Mouse (Mus musculus): Measurements from ENCODE around the gene Rpl36a. TPM values are rescaled to one million over a fixed set of nuclear protein-coding genes. Genes with fewer than 3 reads are reported as not detected.

Gene Rpl36a
- polyA plus RNA-seq, 1 experiment from 2014 or later: 279 TPM

DNA sequence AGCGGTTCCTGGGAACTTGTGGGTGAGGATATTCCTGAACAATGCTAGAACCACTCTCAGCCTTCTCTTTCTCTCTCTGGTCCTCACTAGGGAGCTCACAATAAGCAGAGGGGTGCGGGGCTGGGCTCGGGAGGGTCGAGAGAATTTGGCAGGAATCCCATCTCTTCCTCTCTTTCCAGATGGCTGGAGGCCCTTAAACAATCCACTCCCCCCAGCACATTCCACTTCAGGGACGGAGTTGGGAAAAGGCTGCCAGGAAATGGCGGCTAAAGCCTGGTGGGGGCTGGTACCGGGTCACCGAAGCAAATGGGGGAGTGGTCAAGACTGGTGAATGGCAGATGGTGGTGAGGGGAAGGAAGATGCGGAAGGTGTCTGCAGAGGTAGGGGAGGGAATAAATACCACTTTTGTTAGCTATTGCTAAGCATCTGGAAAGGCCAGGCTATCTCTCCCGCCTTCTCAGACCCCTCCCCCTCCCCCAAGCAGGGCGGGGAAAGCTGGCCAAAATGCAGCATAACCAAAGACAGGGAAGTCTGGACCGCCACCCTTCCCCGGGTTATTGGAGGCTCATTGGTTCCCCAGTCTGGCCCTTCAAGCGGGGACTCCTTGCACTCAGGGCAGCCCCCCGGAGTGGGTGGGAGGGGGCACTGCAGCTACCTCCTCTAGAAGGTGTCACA, 27.0 kb downstream of the Rpl36a start:
- H3K4me3 ChIP-seq (ENCODE audit: low read depth, low read length): 0 out of 2 replicates have a peak overlapping the region, but pooled peaks have one; percentile 13
- no peaks in the 10 kb centered on the region for H3K9me3 ChIP-seq (ENCODE audit: control insufficient read depth, low read length)
- DNase-seq (ENCODE audit: low spot score): peak; percentile 68
- peak; percentile 90 for ATAC-seq (ENCODE audit: low FRiP score)
- 17% methylated on average over 14 of the region's 15 CpGs for WGBS
- H3K4me1 ChIP-seq (replicated peaks; ENCODE audit: control insufficient read depth, insufficient read depth, low read length): no peaks in the 10 kb centered on the region
- peak overlapping the region; percentile 19; the same call in 1 of the 2 replicates for H3K9ac ChIP-seq (ENCODE audit: low read depth, low read length)
- peak overlapping the region; percentile 72 for H3K27ac ChIP-seq (ENCODE audit: low read depth, low read length)
- no peaks in the 10 kb centered on the region for H3K27me3 ChIP-seq (ENCODE audit: control insufficient read depth, insufficient read depth, low read length)
- H3K36me3 ChIP-seq (ENCODE audit: control insufficient read depth, insufficient read depth, low read length): no peaks in the 10 kb centered on the region
- peak overlapping the region; percentile 39 for H3K4me2 ChIP-seq (replicated peaks; ENCODE audit: low read depth, low read length)

GRCm38 (mm10) chrX:134614306-134614705, 28.9 kb downstream of the Rpl36a start:
- Histone ChIP-seq H3K4me2 (replicated peaks; ENCODE audit: low read depth, low read length) (no peak overlapping the region), H3K4me1 (replicated peaks; ENCODE audit: control insufficient read depth, insufficient read depth, low read length) (no peaks in the 10 kb centered on the region), H3K9me3 (ENCODE audit: control insufficient read depth, low read length) (no peaks in the 10 kb centered on the region), H3K36me3 (ENCODE audit: control insufficient read depth, insufficient read depth, low read length) (no peaks in the 10 kb centered on the region), H3K9ac (ENCODE audit: low read depth, low read length) (no peak overlapping the region), H3K27me3 (ENCODE audit: control insufficient read depth, insufficient read depth, low read length) (no peaks in the 10 kb centered on the region), H3K27ac (ENCODE audit: low read depth, low read length) (no peak overlapping the region), H3K4me3 (ENCODE audit: low read depth, low read length) (no peak overlapping the region)
- peak; percentile 15 for DNase-seq (ENCODE audit: low spot score)
- WGBS: 69% methylated on average over 2 of the region's 2 CpGs
- no peak for ATAC-seq (ENCODE audit: low FRiP score)

- Histone ChIP-seq H3K27me3 (ENCODE audit: control insufficient read depth, insufficient read depth, low read length) (no peaks in the 10 kb centered on the region; the same call in 1 of the 2 replicates), H3K4me2 (replicated peaks; ENCODE audit: low read depth, low read length) (no peak overlapping the region), H3K9me3 (ENCODE audit: control insufficient read depth, low read length) (no peaks in the 10 kb centered on the region), H3K9ac (ENCODE audit: low read depth, low read length) (no peak overlapping the region; the same call in 1 of the 2 replicates), H3K27ac (ENCODE audit: low read depth, low read length) (0 out of 2 replicates have a peak overlapping the region, but pooled peaks have one; percentile 36), H3K36me3 (ENCODE audit: control insufficient read depth, insufficient read depth, low read length) (no peaks in the 10 kb centered on the region), H3K4me1 (replicated peaks; ENCODE audit: control insufficient read depth, insufficient read depth, low read length) (no peaks in the 10 kb centered on the region), H3K4me3 (ENCODE audit: low read depth, low read length) (no peak overlapping the region)
- WGBS: 33% methylated on average over 9 of the region's 9 CpGs
- DNase-seq (ENCODE audit: low spot score): peak; percentile 30
- ATAC-seq (ENCODE audit: low FRiP score): peak; percentile 69
Measured at GRCm38 (mm10) chrX:134619695-134620094, 34.2 kb downstream of the Rpl36a start.

DNA sequence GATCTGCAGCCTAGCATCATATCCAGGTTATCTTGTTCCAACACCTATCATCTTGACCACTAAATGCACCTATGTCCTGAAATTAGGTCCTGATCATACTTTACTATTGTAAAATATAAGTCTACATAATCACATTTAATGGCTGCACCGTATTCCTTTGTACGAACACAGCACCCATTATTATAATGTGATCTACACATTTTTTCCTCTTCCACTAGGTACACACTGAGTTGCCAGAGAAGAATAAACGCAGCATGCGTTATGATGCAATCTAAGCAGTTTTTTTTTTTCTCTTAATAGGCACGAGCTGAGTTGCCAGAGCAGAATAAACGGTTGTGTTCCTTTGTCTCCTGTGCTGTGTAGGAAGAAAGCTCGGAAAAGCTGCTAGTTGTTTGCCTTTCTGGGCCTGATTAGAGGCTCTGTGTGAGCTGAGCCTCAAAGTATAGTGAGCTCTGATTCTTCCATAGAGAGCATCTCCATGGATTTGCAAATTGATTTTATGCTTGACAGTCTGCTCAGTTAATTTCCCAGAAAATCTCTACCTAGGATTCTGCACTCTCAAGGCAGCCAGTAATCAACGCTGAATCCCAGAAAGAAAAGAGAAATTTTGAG, 34.9 kb downstream of the Rpl36a start:
- no peaks in the 10 kb centered on the region for H3K9me3 ChIP-seq (ENCODE audit: control insufficient read depth, low read length)
- no peaks in the 10 kb centered on the region for H3K36me3 ChIP-seq (ENCODE audit: control insufficient read depth, insufficient read depth, low read length)
- no peaks in the 10 kb centered on the region; the same call in 1 of the 2 replicates for H3K27me3 ChIP-seq (ENCODE audit: control insufficient read depth, insufficient read depth, low read length)
- 37% methylated on average over 8 of the region's 8 CpGs for WGBS
- ATAC-seq (ENCODE audit: low FRiP score) (peak; percentile 35; the same call in 1 of the 2 replicates), DNase-seq (ENCODE audit: low spot score) (peak; percentile 19)
- H3K4me3 ChIP-seq (ENCODE audit: low read depth, low read length): no peak overlapping the region
- H3K27ac ChIP-seq (ENCODE audit: low read depth, low read length): peak overlapping the region; percentile 60
- H3K4me1 ChIP-seq (replicated peaks; ENCODE audit: control insufficient read depth, insufficient read depth, low read length): no peaks in the 10 kb centered on the region
- H3K4me2 ChIP-seq (replicated peaks; ENCODE audit: low read depth, low read length): no peak overlapping the region
- H3K9ac ChIP-seq (ENCODE audit: low read depth, low read length): no peak overlapping the region; the same call in 1 of the 2 replicates

- H3K36me3 ChIP-seq (ENCODE audit: control insufficient read depth, insufficient read depth, low read length): no peaks in the 10 kb centered on the region
- H3K27me3 ChIP-seq (ENCODE audit: control insufficient read depth, insufficient read depth, low read length): no peaks in the 10 kb centered on the region; the same call in 1 of the 2 replicates
- no peak overlapping the region for H3K27ac ChIP-seq (ENCODE audit: low read depth, low read length)
- no peak overlapping the region for H3K4me3 ChIP-seq (ENCODE audit: low read depth, low read length)
- DNase-seq (ENCODE audit: low spot score) (no peak), ATAC-seq (ENCODE audit: low FRiP score) (no peak)
- no peaks in the 10 kb centered on the region for H3K4me1 ChIP-seq (replicated peaks; ENCODE audit: control insufficient read depth, insufficient read depth, low read length)
- no peak overlapping the region for H3K9ac ChIP-seq (ENCODE audit: low read depth, low read length)
- no peak overlapping the region for H3K4me2 ChIP-seq (replicated peaks; ENCODE audit: low read depth, low read length)
- H3K9me3 ChIP-seq (ENCODE audit: control insufficient read depth, low read length): no peaks in the 10 kb centered on the region
- WGBS: 73% methylated on average over 3 of the region's 3 CpGs
Measured at GRCm38 (mm10) chrX:134621685-134622084, 36.2 kb downstream of the Rpl36a start.

DNA sequence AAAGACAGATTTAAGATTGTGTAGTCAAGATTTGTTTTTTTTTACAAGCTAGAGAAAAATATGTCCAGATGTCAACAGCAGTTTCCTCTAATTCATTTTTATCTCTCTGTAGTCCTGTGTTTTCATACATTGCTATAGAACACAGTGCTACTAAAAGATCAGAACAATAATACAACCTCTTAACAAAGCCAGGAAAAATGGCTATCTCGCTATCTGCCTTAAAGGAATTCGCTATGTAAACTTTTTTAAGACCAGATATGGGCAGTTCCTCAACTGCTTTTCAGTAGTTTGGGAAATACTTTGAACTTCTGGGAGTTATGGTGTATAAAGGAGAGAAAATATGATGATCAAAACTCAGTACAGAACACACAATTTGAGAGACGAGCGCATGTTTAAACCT, 37.9 kb downstream of the Rpl36a start:
- Histone ChIP-seq H3K4me2 (replicated peaks; ENCODE audit: low read depth, low read length) (no peak overlapping the region), H3K9me3 (ENCODE audit: control insufficient read depth, low read length) (no peaks in the 10 kb centered on the region), H3K4me1 (replicated peaks; ENCODE audit: control insufficient read depth, insufficient read depth, low read length) (no peaks in the 10 kb centered on the region), H3K4me3 (ENCODE audit: low read depth, low read length) (no peak overlapping the region), H3K27ac (ENCODE audit: low read depth, low read length) (no peak overlapping the region), H3K9ac (ENCODE audit: low read depth, low read length) (no peak overlapping the region), H3K27me3 (ENCODE audit: control insufficient read depth, insufficient read depth, low read length) (no peaks in the 10 kb centered on the region; the same call in 1 of the 2 replicates), H3K36me3 (ENCODE audit: control insufficient read depth, insufficient read depth, low read length) (no peaks in the 10 kb centered on the region)
- ATAC-seq (ENCODE audit: low FRiP score) (no peak), DNase-seq (ENCODE audit: low spot score) (no peak)
- 89% methylated on average over 4 of the region's 4 CpGs for WGBS

GRCm38 (mm10) chrX:134628200-134628599, 42.7 kb downstream of the Rpl36a start:
- H3K27me3 ChIP-seq (ENCODE audit: control insufficient read depth, insufficient read depth, low read length): no peaks in the 10 kb centered on the region; the same call in 1 of the 2 replicates
- ATAC-seq (ENCODE audit: low FRiP score): no peak
- H3K4me3 ChIP-seq (ENCODE audit: low read depth, low read length): no peak overlapping the region
- no peaks in the 10 kb centered on the region for H3K4me1 ChIP-seq (replicated peaks; ENCODE audit: control insufficient read depth, insufficient read depth, low read length)
- H3K36me3 ChIP-seq (ENCODE audit: control insufficient read depth, insufficient read depth, low read length): no peaks in the 10 kb centered on the region
- no peaks in the 10 kb centered on the region for H3K9me3 ChIP-seq (ENCODE audit: control insufficient read depth, low read length)
- H3K9ac ChIP-seq (ENCODE audit: low read depth, low read length): no peak overlapping the region
- WGBS: 87% methylated on average over 2 of the region's 2 CpGs
- H3K27ac ChIP-seq (ENCODE audit: low read depth, low read length): no peak overlapping the region
- no peak overlapping the region for H3K4me2 ChIP-seq (replicated peaks; ENCODE audit: low read depth, low read length)
- DNase-seq (ENCODE audit: low spot score): no peak

GRCm38 (mm10) chrX:134632710-134633109, 47.3 kb downstream of the Rpl36a start:
- Histone ChIP-seq H3K27me3 (ENCODE audit: control insufficient read depth, insufficient read depth, low read length) (no peaks in the 10 kb centered on the region), H3K36me3 (ENCODE audit: control insufficient read depth, insufficient read depth, low read length) (no peaks in the 10 kb centered on the region), H3K9ac (ENCODE audit: low read depth, low read length) (no peak overlapping the region), H3K4me2 (replicated peaks; ENCODE audit: low read depth, low read length) (no peak overlapping the region), H3K4me1 (replicated peaks; ENCODE audit: control insufficient read depth, insufficient read depth, low read length) (no peaks in the 10 kb centered on the region), H3K27ac (ENCODE audit: low read depth, low read length) (no peak overlapping the region), H3K4me3 (ENCODE audit: low read depth, low read length) (no peak overlapping the region), H3K9me3 (ENCODE audit: control insufficient read depth, low read length) (no peaks in the 10 kb centered on the region)
- ATAC-seq (ENCODE audit: low FRiP score) (no peak), DNase-seq (ENCODE audit: low spot score) (no peak)
- WGBS: 88% methylated on average over 5 of the region's 5 CpGs

GRCm38 (mm10) chrX:134635111-134635510, 49.7 kb downstream of the Rpl36a start:
- Histone ChIP-seq H3K36me3 (ENCODE audit: control insufficient read depth, insufficient read depth, low read length) (no peaks in the 10 kb centered on the region), H3K27me3 (ENCODE audit: control insufficient read depth, insufficient read depth, low read length) (no peaks in the 10 kb centered on the region), H3K9me3 (ENCODE audit: control insufficient read depth, low read length) (no peaks in the 10 kb centered on the region), H3K27ac (ENCODE audit: low read depth, low read length) (no peak overlapping the region), H3K4me2 (replicated peaks; ENCODE audit: low read depth, low read length) (no peak overlapping the region), H3K4me3 (ENCODE audit: low read depth, low read length) (no peak overlapping the region), H3K9ac (ENCODE audit: low read depth, low read length) (no peak overlapping the region), H3K4me1 (replicated peaks; ENCODE audit: control insufficient read depth, insufficient read depth, low read length) (no peaks in the 10 kb centered on the region)
- no peak for DNase-seq (ENCODE audit: low spot score)
- no peak for ATAC-seq (ENCODE audit: low FRiP score)
- 55% methylated on average over 3 of the region's 3 CpGs for WGBS
